Mouse (Mus musculus): Measurements from ENCODE around the gene Mtus2.

Mtus2 gene

DNA sequence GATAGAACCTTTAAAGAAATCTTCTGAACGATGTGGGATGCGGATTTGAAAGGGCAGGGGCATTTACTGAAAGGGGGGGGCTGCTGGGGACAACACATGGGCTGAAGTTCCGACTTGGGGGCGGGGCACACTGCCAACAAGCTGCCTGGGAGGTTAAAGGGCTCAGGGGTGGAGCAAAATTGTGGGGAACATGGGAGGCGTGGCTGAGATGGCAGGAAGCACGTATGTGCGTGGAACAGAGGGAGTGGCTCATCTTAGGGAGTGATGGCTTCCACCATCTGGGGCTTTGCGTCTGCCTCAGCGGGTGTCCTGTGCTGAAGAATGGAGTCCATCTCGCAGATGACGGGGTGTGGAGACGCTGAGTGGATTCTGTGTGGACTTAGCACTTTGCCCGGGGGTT is 70.9 kb downstream of the Mtus2 start:
- no peak for DNase-seq (ENCODE audit: low read depth, low spot score)

DNA sequence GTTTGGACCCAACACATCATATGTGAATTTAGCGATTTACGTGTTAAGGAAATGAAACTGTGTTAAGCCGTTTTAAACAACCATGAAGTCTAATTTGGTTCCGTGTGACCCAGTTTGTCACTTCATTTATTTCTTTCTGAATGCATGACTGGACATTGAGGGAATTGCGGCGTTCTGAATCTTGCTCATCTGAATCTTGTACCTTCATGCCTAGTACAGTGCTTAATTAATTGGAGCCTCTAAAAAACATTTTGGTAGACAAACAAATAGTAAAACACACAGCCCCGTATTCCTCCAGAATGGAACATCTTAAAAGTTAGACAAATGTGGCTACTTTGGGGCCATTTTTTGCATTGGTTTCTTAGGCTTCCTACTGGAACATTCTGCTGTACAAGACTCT is 84.5 kb downstream of the Mtus2 start:
- no peak for DNase-seq (ENCODE audit: low read depth, low spot score)

DNA sequence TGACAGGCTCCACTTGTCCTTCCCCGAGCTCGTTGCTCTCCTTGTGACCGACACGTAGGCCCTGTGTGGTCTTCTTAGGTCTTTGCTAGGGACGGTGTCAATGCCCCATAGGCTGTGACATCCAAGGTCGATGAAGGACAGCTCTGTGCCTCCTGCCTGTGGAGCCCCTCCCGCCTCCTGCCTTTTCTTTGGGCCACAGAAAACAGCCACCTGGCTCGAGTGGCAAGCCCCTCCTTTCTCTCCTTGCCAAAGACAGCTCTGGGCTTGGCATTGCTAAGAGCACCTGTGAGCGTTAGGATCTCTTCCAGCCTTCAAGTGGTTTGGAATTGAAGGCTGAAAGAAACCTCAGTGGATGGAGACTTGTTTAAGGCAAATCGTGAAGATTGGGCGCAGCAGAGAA is 91.1 kb downstream of the Mtus2 start:
- no peak for DNase-seq (ENCODE audit: low read depth, low spot score)

DNA sequence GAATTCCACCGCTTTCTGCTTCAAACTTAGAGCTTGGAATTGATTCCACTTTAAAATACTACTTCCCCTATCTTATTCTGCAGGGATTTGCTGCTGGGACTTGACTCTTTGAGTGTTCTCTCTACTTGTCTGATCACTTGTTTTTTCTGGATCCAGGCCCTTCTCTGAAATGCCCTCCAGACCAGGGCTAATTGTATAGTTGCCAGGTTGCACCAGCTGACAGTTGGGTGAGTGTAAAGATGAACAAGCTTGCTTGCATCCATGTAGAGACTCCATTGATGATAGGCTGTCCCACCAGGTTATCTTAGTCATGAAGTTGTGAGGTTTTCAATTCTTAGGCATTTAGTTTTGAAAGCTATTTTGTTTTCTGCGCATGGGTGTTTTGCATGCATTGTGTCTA is 92.2 kb downstream of the Mtus2 start:
- no peak for DNase-seq (ENCODE audit: low read depth, low spot score)

DNA sequence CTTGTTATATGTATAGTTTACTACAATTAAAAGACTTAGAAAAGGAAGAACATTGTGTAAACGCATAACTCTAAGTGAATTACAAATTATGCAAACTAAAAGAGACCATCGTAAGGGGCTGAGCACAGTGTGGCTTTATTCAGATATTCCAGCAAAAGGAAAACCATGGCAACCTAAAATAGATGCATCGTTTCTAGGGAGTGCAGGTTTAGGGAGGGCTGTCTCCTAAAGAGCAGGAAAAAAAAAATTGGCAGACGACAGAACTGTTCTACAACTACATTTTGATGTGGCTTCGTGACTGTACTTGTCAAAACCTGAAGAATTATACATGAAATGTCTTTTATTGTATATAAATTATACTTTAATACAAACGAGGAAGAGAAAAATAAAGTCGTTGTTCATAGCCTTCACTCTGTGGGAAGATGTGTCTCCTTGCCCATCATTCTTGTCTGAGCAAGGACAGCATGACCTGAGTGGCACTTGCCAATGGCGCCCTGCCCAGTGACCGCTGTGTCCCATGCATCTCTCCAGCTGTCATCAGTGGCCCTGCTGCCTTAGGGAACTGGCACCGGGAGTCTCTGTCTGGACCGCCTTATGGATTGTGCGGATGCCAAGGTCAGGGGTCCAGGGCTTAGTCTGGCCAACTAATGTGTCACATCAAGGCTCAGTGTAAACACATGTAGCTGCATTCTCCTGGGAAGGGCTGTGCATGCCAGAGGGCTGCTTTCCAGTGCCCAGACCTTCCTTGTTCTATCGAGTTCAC is 95.9 kb downstream of the Mtus2 start:
- no peak for DNase-seq (ENCODE audit: low read depth, low spot score)

DNA sequence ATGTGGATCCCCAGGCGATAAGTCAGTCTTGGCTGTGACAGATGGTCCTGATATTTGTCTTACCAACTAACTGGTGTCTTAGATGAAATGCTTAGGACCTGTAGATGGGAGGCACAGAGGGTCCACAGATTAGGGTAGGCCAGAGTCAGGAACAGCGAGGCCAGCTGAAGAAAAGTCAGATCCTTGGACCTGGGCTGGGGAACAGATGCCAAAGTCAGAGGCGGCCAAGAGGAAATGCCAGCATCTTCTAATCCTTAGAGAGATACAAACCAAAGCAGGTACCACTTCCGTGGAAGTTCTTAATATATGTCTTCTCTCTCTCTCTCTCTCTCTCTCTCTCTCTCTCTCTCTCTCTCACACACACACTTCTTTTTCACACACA is 96.5 kb downstream of the Mtus2 start:
- no peak for DNase-seq (ENCODE audit: low read depth, low spot score)

DNA sequence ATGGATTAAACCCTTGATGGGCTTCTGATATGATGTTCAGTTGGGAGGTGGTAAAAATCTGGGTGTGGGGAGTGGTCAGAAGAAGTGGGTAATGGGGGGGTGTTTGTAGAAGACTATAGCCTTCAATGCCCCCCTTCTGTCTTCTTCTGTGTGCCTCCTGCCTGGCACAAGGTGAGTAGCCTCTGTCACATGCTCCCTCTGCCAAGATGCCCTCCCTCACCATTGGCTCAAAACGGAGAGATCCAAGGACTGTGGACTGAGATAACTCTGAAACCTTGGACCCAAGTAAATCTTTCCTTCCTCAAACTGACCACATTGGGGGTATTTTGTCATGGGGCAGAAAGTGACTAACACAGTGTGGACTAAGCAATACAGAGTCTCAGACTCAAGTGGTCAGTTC is 99.7 kb downstream of the Mtus2 start:
- DNase-seq (ENCODE audit: low read depth, low spot score), result no peak

DNA sequence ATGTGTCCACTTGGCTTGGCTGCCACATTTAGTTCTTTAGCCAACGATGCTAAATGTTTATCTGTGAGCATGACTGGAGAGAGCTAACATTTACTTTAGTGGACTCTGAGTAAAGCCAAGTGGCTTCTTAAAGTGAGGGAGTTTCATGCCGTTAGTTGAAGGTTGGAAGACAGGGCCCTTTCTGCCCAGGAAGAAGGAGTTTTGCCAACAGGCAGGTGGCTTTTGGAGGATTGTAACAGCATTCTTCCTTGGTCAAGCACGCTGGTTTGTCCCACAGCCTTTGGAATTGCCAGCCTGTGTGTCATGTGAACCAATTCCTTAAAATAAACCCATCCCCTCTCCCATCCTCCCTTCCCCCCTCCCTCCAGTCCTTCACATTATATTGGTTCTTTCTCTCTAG is 100.3 kb downstream of the Mtus2 start:
- no peak for DNase-seq (ENCODE audit: low read depth, low spot score)

DNA sequence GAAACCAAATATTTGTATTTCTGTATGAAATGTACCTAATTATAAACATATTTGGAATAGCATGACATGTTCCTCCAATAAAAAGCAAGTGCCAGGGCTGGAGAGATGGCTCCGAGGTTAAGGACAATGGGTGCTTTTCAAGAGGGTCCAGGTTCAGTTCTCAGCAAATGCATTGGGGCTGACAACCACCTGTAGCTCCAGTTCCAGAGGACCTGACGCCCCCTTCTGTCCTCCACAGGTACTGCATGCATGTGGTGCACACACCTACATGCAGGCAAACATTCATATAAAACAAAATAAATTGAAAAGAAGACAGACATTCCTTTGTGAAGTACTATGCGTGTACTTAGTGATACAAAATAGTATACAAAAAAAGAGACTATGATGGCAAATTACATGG is 102.2 kb downstream of the Mtus2 start:
- DNase-seq (ENCODE audit: low read depth, low spot score), result no peak

DNA sequence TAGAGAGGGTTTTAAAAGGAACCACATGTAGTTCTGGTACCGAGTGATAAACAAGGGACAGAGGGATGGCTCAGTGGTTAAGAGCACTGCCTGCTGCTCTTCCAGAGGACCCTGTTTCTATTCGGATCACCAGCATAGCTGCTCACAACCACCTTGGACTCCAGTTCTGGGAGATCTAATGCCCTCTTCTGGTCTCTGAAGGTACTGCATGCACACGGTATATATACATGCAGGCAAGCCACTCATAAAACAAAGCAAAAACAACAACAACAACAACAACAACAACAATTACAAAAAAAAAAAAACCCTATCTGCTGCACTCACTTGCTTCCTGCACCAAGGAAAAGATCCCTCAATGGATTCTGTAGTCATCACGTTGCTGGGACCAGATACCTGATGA is 104.7 kb downstream of the Mtus2 start:
- DNase-seq (ENCODE audit: low read depth, low spot score), result no peak

DNA sequence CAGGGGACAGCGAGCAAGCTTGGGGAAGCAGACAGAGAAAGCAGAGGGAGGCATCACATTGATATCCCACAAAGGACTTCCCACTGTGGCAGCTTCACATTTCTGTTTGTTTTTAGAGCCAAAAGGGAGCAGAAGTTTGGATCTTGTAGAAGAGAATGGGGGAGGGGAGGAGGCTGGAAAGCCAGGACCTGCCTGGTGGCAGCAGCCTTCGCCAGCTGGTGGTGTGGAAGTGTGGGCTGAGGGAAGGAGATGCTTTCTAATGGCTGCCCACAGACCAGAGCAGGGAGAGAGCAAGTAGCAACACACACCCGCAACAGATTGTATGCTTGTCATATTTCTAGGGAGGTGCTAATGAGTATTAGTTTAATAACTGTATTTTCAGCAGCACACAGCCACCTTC is 106.6 kb downstream of the Mtus2 start:
- no peak for DNase-seq (ENCODE audit: low read depth, low spot score)

DNA sequence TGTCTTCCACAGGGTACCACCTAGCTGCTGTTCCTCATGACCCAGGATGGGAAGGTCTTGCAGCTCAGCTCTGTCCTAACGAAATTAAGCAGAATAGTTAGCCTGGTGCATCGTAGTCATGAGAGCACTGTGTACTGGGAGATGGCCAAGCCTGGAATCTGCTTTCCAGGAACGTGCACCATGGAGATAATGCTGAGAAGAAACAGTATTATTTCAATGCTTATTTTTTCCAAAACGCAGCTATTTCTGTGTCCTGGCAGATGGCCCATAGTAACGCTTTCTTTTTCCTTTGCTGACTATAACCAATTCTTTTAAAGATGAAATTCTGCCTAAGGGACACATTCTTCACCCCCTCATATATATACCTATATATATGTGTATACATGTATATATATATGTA is 108.1 kb downstream of the Mtus2 start:
- DNase-seq (ENCODE audit: low read depth, low spot score), result no peak

DNA sequence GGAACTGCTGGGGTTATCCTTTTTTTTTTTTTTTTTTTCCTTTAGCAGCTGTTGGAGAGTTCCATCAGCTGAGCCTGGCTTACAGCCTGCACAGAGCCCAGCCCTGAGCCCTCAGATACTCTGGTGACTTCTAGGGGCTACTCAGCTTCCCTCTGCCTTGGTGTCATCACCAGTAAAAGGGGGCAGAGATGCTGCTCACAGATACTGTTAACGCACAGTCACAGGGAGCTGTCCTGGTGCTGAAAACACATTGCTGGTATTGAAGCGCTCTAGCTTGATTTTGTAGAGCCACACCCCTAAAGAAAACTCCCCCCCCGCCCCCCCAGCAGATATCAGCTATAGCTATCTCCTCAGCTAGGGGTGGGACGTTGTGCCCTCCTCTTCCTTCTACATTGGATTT is 112.8 kb downstream of the Mtus2 start:
- no peak for DNase-seq (ENCODE audit: low read depth, low spot score)

DNA sequence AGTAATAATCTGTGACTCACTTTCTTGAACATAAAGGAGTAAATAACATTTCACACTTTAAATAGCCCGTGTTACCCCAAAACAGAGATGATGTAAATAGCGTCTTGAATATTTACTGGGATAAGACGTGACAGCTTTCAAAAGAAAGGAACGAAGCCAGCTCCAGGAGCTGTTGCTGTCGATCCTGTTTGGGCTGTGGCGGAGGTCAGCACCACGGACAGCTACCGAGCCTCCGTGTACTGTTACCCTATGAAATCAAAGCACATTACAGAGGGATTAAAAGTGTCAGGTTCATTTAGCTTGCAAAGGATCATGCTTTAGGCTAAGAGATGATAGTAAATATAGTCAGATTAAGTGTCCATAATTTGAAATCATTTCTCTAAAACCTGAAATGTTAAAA is 114.7 kb downstream of the Mtus2 start:
- DNase-seq (ENCODE audit: low read depth, low spot score), result no peak

DNA sequence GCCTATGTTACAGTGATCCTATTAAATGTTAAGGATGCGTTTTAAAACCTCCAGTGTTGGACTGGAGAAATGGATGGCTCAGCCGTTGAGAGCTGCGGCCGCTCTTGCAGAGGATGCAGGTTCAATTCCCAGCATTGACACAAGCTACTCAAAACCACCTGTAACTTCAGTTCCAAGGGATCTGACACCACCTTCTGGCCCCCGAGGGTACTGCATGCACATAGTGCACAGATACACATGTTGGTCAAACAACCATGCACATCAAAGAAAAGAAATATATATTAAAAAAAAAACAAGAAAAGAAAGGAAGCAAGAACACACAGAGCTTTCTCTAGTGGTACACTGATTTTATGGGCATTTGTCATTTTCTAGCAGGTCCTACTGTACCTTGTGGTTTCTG is 116.3 kb downstream of the Mtus2 start:
- DNase-seq (ENCODE audit: low read depth, low spot score), result no peak

DNA sequence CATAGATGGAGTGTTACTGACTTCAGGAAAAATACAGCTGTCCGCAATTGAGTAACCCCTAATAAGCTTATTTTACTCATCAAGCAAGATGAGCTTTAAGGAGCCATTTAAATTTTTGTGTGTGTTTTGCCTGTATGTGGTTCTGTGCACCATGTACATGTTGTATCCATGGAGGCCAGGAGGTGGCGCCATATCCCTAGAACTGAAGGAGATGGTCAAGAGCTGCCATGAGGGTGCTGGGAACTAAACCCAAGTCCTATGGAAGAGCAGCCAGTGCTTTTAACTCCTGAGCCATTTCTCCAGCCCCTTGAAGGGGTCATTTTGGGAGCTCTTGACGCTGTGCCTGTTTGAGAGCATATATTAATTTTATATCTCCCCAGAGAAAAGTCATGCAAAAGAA is 122.6 kb downstream of the Mtus2 start:
- no peak for DNase-seq (ENCODE audit: low read depth, low spot score)

DNA sequence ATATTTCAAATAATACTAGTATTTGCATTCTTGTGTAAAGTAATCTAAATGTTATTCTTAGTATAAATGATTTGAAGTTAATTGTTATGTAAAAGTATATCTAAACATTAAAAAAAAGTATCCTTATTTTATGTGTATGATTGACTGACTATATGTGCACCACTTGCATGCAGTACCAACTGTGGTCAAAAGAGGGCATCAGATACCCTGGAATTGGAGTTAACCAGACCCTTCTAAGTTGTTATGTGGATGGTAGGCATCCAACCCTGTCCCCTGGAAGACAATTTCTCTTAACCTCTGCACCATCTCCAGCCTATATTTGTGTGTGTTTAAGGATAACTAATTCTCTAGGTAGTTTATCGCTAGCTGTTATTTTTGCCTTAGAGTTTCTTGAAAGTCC is 126.4 kb downstream of the Mtus2 start:
- no peak for DNase-seq (ENCODE audit: low read depth, low spot score)

DNA sequence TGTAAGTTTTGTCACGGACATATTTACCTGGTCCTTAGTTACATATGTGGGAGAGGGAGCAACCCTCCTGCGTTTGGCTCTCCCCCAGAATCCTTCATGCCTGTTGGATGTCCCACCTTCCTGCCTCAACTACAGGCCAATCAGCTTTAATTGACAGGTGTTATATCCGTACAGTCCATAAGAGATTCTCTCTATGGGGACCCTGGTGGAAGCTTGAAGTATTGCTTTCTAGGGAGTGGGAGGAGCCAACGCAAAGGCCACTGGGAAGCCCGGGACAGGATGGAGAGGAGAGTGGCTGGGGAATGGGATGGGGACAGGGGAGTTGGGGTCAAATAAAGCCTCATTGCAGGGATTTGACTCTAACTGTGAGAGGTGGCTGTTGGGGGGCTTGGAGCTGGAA is 127.6 kb downstream of the Mtus2 start:
- no peak for DNase-seq (ENCODE audit: low read depth, low spot score)

DNA sequence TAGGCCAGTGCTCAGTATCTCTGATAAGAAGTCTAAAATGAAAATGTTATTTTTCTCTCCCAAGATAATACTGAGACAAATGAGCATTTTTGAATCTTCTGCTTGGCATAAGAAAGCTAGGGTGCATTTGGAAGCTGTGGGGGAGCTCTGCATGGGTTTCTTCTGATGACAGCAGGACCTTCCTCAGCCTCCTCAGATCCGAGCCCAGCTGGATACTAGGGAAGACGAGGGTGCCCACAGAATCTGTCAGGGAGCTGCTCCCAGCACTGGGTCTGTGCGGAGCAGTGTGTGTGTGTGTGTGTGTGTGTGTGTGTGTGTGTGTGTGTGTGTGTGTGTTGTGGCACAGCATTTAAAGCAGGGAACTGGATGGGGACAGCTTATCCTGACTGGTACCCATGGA is 130.7 kb downstream of the Mtus2 start:
- DNase-seq (ENCODE audit: low read depth, low spot score), result no peak

DNA sequence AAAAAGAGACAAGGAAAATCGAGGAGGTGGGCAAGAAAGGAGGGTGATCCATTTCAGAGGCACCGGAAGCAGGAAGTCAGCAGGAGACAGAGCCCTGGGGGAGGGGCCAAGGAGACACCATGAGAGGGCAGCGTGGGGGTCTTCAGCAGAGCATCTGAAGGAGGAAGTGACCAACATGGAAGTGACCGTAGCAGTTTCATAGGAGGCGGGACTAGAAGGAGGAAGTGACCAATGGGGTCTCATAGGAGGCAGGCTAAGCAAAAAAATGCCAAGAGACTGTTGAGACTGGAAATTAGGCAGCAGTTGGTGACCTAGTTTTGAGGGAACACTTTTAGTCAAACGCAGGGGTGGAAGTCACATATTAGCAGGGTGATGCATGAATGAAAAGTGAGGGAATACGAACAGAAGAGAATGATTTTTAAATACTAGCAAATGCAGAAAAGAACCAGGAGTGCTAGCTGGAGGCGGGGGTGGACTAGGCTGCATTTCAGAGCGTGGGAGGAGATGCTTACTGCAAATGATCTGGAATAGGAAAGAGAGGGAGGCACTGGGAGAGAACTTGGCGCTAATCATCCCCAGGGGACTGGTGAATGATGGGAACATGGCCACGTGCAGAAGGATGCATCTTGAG is 133.2 kb downstream of the Mtus2 start:
- no peak for DNase-seq (ENCODE audit: low read depth, low spot score)

DNA sequence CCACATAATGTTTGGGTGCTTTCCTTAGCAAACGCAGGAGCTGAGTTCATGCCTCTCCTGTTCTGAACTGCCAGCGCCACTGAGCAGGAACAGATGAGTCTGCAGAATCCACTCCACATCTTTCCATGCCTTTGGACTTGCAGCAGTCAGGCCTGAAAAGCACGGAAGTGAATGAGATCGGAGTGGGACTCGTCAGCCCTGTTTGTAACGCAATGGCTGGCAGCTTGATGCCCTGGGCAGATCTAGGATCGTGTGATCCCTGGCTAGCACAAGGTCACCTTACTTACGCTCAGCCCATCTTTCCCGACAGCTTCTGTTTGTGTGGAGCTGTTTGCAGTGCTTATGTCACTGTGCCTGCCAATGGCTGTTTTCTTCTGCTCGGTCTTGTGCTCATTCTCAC is 137.5 kb downstream of the Mtus2 start:
- DNase-seq (ENCODE audit: low read depth, low spot score), result no peak

DNA sequence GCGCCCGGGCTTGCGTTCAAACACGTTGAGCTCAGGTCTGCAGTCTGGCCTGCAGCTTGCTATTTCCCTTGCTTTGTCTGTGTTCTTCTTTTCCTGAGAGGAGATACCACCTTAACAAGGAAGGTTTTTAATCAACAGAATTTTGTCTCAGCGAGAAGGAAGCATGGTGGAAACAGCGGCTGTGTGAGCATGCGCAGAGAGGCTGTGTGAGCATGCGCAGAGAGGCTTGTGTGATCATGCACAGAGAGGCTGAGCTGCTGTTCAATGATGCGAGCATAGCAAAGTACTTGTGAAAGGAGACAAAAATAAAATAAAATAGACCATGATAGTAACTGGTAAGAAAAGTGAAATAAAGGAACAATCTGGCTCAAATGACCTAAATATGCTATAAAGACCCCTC is 142.2 kb downstream of the Mtus2 start:
- DNase-seq (ENCODE audit: low read depth, low spot score), result no peak

DNA sequence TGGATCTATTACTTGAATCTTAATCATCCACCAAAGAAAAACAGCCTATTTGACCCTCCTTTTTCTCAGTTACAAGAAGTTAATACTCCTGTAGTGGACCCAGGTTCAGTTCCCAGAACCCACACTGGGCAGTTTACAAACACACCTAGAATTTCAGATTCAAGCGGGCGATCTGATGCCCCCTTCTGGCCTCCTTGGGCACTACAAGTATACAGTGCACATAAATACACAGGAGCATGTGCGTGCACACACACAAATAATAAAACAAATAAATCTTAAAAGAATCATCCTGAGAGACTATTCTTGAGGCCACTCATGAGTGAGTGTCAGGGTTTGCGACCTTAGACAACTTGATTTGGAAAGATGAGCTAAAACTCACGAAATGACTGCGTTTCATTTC is 150.2 kb downstream of the Mtus2 start:
- DNase-seq (ENCODE audit: low read depth, low spot score), result no peak

DNA sequence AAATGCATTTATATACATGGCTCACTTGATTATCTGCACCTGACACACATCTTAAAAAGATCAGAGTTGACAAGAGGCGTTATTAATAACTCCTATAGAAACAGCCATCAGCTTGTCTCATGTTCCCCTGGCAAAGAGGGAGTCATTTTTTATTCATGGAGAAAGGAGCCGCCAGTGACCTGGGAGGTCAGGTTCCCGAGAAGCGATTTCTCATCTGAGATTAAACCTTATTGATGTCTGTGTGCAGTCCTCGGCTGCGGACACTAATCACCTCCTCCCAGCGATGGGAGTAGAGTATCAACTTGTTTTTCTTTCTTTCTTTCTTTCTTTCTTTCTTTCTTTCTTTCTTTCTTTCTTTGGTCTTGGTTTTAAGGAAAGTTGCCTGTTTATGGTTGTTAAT is 150.8 kb downstream of the Mtus2 start:
- DNase-seq (ENCODE audit: low read depth, low spot score), result no peak

All from CD4-positive helper T cell, adult 2 months (primary cell).